Mouse (Mus musculus) ES-CJ7 (cell line): ENCODE data around the gene Grifin.
A peak's percentile ranks its signal among the peaks of the same experiment; 100 is the strongest.

Source experiments
- DNase-seq: peaks from one replicate; pipeline ENCODE4 v3.0.0; 2011; ENCODE audit warnings: low read depth, low spot score

Gene Grifin

GRCm38 (mm10) chr5:140549306-140550047 is 15.4 kb downstream of the Grifin start:
- peak; percentile 90 for DNase-seq

GRCm38 (mm10) chr5:140546332-140546731 is 18.5 kb downstream of the Grifin start:
- DNase-seq: peak; percentile 52

GRCm38 (mm10) chr5:140545651-140546050 is 19.2 kb downstream of the Grifin start:
- no peak for DNase-seq

- DNase-seq: no peak
Observed at GRCm38 (mm10) chr5:140542811-140543575, 21.9 kb downstream of the Grifin start.

GRCm38 (mm10) chr5:140540106-140540505 is 24.8 kb downstream of the Grifin start:
- peak; percentile 79 for DNase-seq

- DNase-seq: no peak
Observed at GRCm38 (mm10) chr5:140538111-140538683, 26.7 kb downstream of the Grifin start.

GRCm38 (mm10) chr5:140526754-140527153 is 38.1 kb downstream of the Grifin start:
- no peak for DNase-seq

- no peak for DNase-seq
Observed at GRCm38 (mm10) chr5:140521196-140521595, 43.7 kb downstream of the Grifin start.

GRCm38 (mm10) chr5:140517921-140518230 is 47.0 kb downstream of the Grifin start:
- no peak for DNase-seq

GRCm38 (mm10) chr5:140517159-140517920 is 47.5 kb downstream of the Grifin start:
- no peak for DNase-seq

GRCm38 (mm10) chr5:140514799-140515486 is 49.9 kb downstream of the Grifin start:
- DNase-seq: peak; percentile 69

- DNase-seq: no peak
Observed at GRCm38 (mm10) chr5:140513921-140514320, 51.0 kb downstream of the Grifin start.
